Mouse (Mus musculus) heart, adult 2 months (tissue): ENCODE results near the gene Setd7. TPM values are rescaled to one million over a fixed set of nuclear protein-coding genes. Genes with fewer than 3 reads are reported as not detected.

ENCODE experiments used
- DNase-seq, 2 experiments: peaks; one replicate each; pipeline ENCODE4 v3.0.0; 2021
- H3K27ac ChIP-seq: fragments of 200-600 bp; 2 replicates; pipeline ENCODE4 v1.8.1; 2022
- H3K27me3 ChIP-seq: fragments of 200-500 bp; 2 replicates; pipeline ENCODE4 v1.6.1; 2012; ENCODE audit warnings: mild to moderate bottlenecking, low read length, inconsistent platforms, mixed read lengths; ENCODE audit not compliant: control insufficient read depth, insufficient read depth
- H3K36me3 ChIP-seq: fragments of 200-500 bp; 2 replicates; pipeline ENCODE4 v1.6.1; 2012; ENCODE audit warnings: low read length, inconsistent platforms; ENCODE audit not compliant: control insufficient read depth, insufficient read depth
- H3K4me1 ChIP-seq: fragments of 200-500 bp; 2 replicates; pipeline ENCODE4 v1.6.1; 2011; ENCODE audit warnings: low read length; ENCODE audit not compliant: control insufficient read depth, insufficient read depth
- H3K4me3 ChIP-seq: fragments of 200-600 bp; 2 replicates; pipeline ENCODE4 v1.8.1; 2022
- H3K79me2 ChIP-seq: fragments of 200-500 bp; replicated peaks from 2 replicates; pipeline ENCODE4 v1.6.1; 2012; ENCODE audit warnings: mild to moderate bottlenecking, inconsistent platforms, low read length, moderate library complexity, mixed read lengths; ENCODE audit not compliant: control insufficient read depth, insufficient read depth
- H3K9ac ChIP-seq: fragments of 200-500 bp; 2 replicates; pipeline ENCODE4 v1.6.1; 2012; ENCODE audit warnings: low read depth, mild to moderate bottlenecking, control low read depth, inconsistent platforms, low read length, mixed read lengths
- CTCF ChIP-seq: fragments of 200-600 bp; IDR thresholded peaks from 2 replicates; pipeline ENCODE4 v1.8.1; 2022; ENCODE audit warnings: antibody characterized with exemption, mild to moderate bottlenecking, moderate library complexity
- EP300 ChIP-seq: fragments of 200-500 bp; IDR thresholded peaks from 2 replicates; pipeline ENCODE4 v1.6.1; 2011; ENCODE audit warnings: low read depth, low read length, control low read depth; ENCODE audit not compliant: insufficient read depth
- POLR2A ChIP-seq: fragments of 200-500 bp; IDR thresholded peaks from 2 replicates; pipeline ENCODE4 v1.6.1; 2011; ENCODE audit warnings: mild to moderate bottlenecking, low read depth, low read length, control low read depth; ENCODE audit not compliant: insufficient read depth
- WGBS: fragments of 180-500 bp; shearing (Covaris S2); methylation state at CpG from one replicate; pipeline ENCODE4 v1.1.7; 2018; 5-methylcytosine and 5-hydroxymethylcytosine counted together
- intact Hi-C: fragments of 180-260 bp; cut with DNase I; formaldehyde crosslinking; loops from one replicate; pipeline ENCODE4 v1.15.1; 2025
- polyA plus RNA-seq: library from polyadenylated mRNA; depleted of rRNA; stranded (reverse); fragments of >200 nt; gene quantifications from 2 replicates; pipeline ENCODE4 v1.2.3, GENCODE M21; 2012; rRNA removed
- total RNA-seq, 2 experiments: library from RNA; stranded (reverse); gene quantifications; 2 replicates each; pipeline ENCODE4 v1.2.3; 2021

Setd7 gene
- total and polyA plus RNA-seq, 3 experiments = 21.6 to 68.2 (median 51.0) TPM

GRCm38 (mm10) chr3:51482781-51483180 is 77.9 kb downstream of the Setd7 start:
- Histone ChIP-seq H3K27ac (no peak overlapping the region), H3K36me3 (no peaks in the 10 kb centered on the region), H3K79me2 (0 out of 2 replicates have a peak, but pooled peaks cover 1% of the 10 kb centered on the region), H3K4me3 (no peak overlapping the region), H3K9ac (no peak overlapping the region), H3K27me3 (no peaks in the 10 kb centered on the region), H3K4me1 (no peaks in the 10 kb centered on the region; the same call in 1 of the 2 replicates)
- WGBS = 56% methylated on average over 3 of the region's 3 CpGs
- intact Hi-C loops = loop anchor here (5.0 to 10.0 kb wide), 2 partner anchors 80 to 762 kb away; partner anchors contain the start of gene Setd7
- no peak for DNase-seq
- no peak for TF ChIP-seq CTCF
- no peak for TF ChIP-seq POLR2A
- no peak for TF ChIP-seq EP300

GRCm38 (mm10) chr3:51481881-51482280 is 78.8 kb downstream of the Setd7 start:
- 0 out of 2 replicates have a peak, but pooled peaks cover 1% of the 10 kb centered on the region for H3K79me2 ChIP-seq
- no peak overlapping the region for H3K4me3 ChIP-seq
- intact Hi-C loops = loop anchor here (5.0 to 10.0 kb wide), 2 partner anchors 80 to 763 kb away; partner anchors contain the start of gene Setd7
- no peak overlapping the region for H3K27ac ChIP-seq
- WGBS = 39% methylated on average over 3 of the region's 3 CpGs
- TF ChIP-seq POLR2A (no peak), EP300 (no peak), CTCF (no peak)
- no peaks in the 10 kb centered on the region for H3K36me3 ChIP-seq
- DNase-seq = no peak
- H3K27me3 ChIP-seq = no peaks in the 10 kb centered on the region
- H3K4me1 ChIP-seq = no peaks in the 10 kb centered on the region; the same call in 1 of the 2 replicates
- no peak overlapping the region for H3K9ac ChIP-seq

- Histone ChIP-seq H3K79me2 (0 out of 2 replicates have a peak, but pooled peaks cover 1% of the 10 kb centered on the region), H3K27me3 (no peaks in the 10 kb centered on the region), H3K27ac (no peak overlapping the region), H3K9ac (no peak overlapping the region), H3K4me1 (no peaks in the 10 kb centered on the region; the same call in 1 of the 2 replicates), H3K36me3 (no peaks in the 10 kb centered on the region), H3K4me3 (no peak overlapping the region)
- intact Hi-C loops = loop anchor here (5.0 to 10.0 kb wide), 2 partner anchors 81 to 764 kb away; partner anchors contain the start of gene Setd7
- TF ChIP-seq POLR2A (no peak), CTCF (peak; percentile 86)
- DNase-seq = peak; percentile 26 to 43
These were observed 79.6 kb downstream of the Setd7 start for GRCm38 (mm10) chr3:51481059-51481458.

- intact Hi-C loops = loop anchor here (5.0 to 10.0 kb wide), 2 partner anchors 82 to 765 kb away; partner anchors contain the start of gene Setd7
- no peaks in the 10 kb centered on the region for H3K36me3 ChIP-seq
- no peak for DNase-seq
- no peak overlapping the region for H3K27ac ChIP-seq
- 0 out of 2 replicates have a peak, but pooled peaks cover 1% of the 10 kb centered on the region for H3K79me2 ChIP-seq
- no peaks in the 10 kb centered on the region for H3K27me3 ChIP-seq
- no peak overlapping the region for H3K4me3 ChIP-seq
- H3K4me1 ChIP-seq = no peaks in the 10 kb centered on the region; the same call in 1 of the 2 replicates
- no peak overlapping the region for H3K9ac ChIP-seq
- WGBS = 26% methylated on average over 2 of the region's 2 CpGs
- TF ChIP-seq EP300 (no peak), POLR2A (no peak), CTCF (no peak)
These were observed 80.8 kb downstream of the Setd7 start for GRCm38 (mm10) chr3:51479893-51480292.

- Histone ChIP-seq H3K4me3 (no peak overlapping the region), H3K36me3 (no peaks in the 10 kb centered on the region; the same call in 1 of the 2 replicates), H3K27ac (no peak overlapping the region), H3K9ac (no peak overlapping the region), H3K4me1 (no peaks in the 10 kb centered on the region), H3K27me3 (no peaks in the 10 kb centered on the region), H3K79me2 (no peaks in the 10 kb centered on the region)
- no peak for TF ChIP-seq CTCF
- TF ChIP-seq POLR2A = no peak
- no peak for TF ChIP-seq EP300
- intact Hi-C loops = no loop called here
- WGBS = 56% methylated on average over 4 of the region's 4 CpGs
- DNase-seq = no peak
These were observed 85.0 kb downstream of the Setd7 start for GRCm38 (mm10) chr3:51475706-51476105.

GRCm38 (mm10) chr3:51468530-51468929 is 92.1 kb downstream of the Setd7 start:
- no peak overlapping the region for H3K4me3 ChIP-seq
- no peaks in the 10 kb centered on the region for H3K79me2 ChIP-seq
- H3K4me1 ChIP-seq = no peaks in the 10 kb centered on the region
- no peak for TF ChIP-seq CTCF
- TF ChIP-seq EP300 = no peak
- no peak for TF ChIP-seq POLR2A
- DNase-seq = no peak
- no peak overlapping the region for H3K27ac ChIP-seq
- H3K9ac ChIP-seq = no peak overlapping the region
- H3K36me3 ChIP-seq = no peaks in the 10 kb centered on the region; the same call in 1 of the 2 replicates
- intact Hi-C loops = no loop called here
- WGBS = 65% methylated on average over 2 of the region's 2 CpGs
- H3K27me3 ChIP-seq = no peaks in the 10 kb centered on the region

Other genes with a start within 250 kb of the Setd7 start
- gene Elf2, start 220.2 kb downstream of the Setd7 start, total RNA-seq = 10 to 100 TPM; 55.7 to 56.9 TPM
- 25.6 and 38.1 TPM in 2 replicates for gene Elf2, start 220.2 kb downstream of the Setd7 start, polyA plus RNA-seq
- gene Mgarp, start 164.1 kb downstream of the Setd7 start, total RNA-seq = under 1 TPM in 1 of 2 experiments, not detected in 1; 0.70 TPM
- gene Mgarp, start 164.1 kb downstream of the Setd7 start, polyA plus RNA-seq = 0.12 and 0.41 TPM in 2 replicates
- 1,000 to 10,000 TPM; 1,555 to 1,819 TPM for gene Ndufc1, start 151.9 kb downstream of the Setd7 start, total RNA-seq
- gene Ndufc1, start 151.9 kb downstream of the Setd7 start, polyA plus RNA-seq = 526 and 770 TPM in 2 replicates
- 10 to 100 TPM; 45.9 to 55.0 TPM for gene Naa15, start 145.7 kb downstream of the Setd7 start, total RNA-seq
- gene Naa15, start 145.7 kb downstream of the Setd7 start, polyA plus RNA-seq = 4.9 and 10.8 TPM in 2 replicates
- 10 to 100 TPM in 1 of 2 experiments, 1 to 10 TPM in 1; 9.2 to 10.7 TPM for gene Rab33b, start 77.0 kb downstream of the Setd7 start, total RNA-seq
- 3.9 and 7.1 TPM in 2 replicates for gene Rab33b, start 77.0 kb downstream of the Setd7 start, polyA plus RNA-seq
- under 1 TPM; 0.43 to 0.60 TPM for gene Mgst2, start 99.5 kb upstream of the Setd7 start, total RNA-seq
- 0.06 and 1.4 TPM in 2 replicates for gene Mgst2, start 99.5 kb upstream of the Setd7 start, polyA plus RNA-seq